Mouse (Mus musculus) liver, embryonic 12.5 days (tissue): Measurements from ENCODE around the gene H2-M11. TPM values are rescaled to one million over a fixed set of nuclear protein-coding genes. Genes with fewer than 3 reads are reported as not detected.

Source experiments
- ATAC-seq: fragments of 200-750 bp; cut with Nextera tagmentation; 2 replicates; pipeline ENCODE4 v1.8.0; 2017; ENCODE audit warnings: moderate number of reproducible peaks, mild to moderate bottlenecking, moderate library complexity
- H3K27ac ChIP-seq: fragments of 300-500 bp; sonication (generic); 2 replicates; pipeline ENCODE4 v1.5.1; 2016; ENCODE audit warnings: mild to moderate bottlenecking
- H3K27me3 ChIP-seq: fragments of 300-500 bp; sonication (generic); replicated peaks from 2 replicates; pipeline ENCODE4 v1.6.1; 2016; ENCODE audit warnings: mild to moderate bottlenecking, moderate library complexity
- H3K36me3 ChIP-seq: fragments of 300-500 bp; sonication (generic); 2 replicates; pipeline ENCODE4 v1.6.1; 2016; ENCODE audit warnings: mild to moderate bottlenecking, moderate library complexity
- H3K4me1 ChIP-seq: fragments of 300-500 bp; sonication (generic); 2 replicates; pipeline ENCODE4 v1.6.1; 2016
- H3K4me2 ChIP-seq: fragments of 300-500 bp; sonication (generic); 2 replicates; pipeline ENCODE4 v1.6.1; 2016; ENCODE audit warnings: mild to moderate bottlenecking, moderate library complexity
- H3K4me3 ChIP-seq: fragments of 300-500 bp; sonication (generic); 2 replicates; pipeline ENCODE4 v1.5.1; 2016; ENCODE audit warnings: mild to moderate bottlenecking, moderate library complexity
- H3K9ac ChIP-seq: fragments of 300-500 bp; sonication (generic); 2 replicates; pipeline ENCODE4 v1.6.1; 2016; ENCODE audit warnings: mild to moderate bottlenecking, moderate library complexity
- H3K9me3 ChIP-seq: fragments of 300-500 bp; sonication (generic); replicated peaks from 2 replicates; pipeline ENCODE4 v1.6.1; 2016; ENCODE audit warnings: mild to moderate bottlenecking, moderate library complexity
- WGBS: fragments of 180-500 bp; shearing (Covaris S2); methylation state at CpG from one replicate; pipeline ENCODE4 v1.1.7; 2016; ENCODE audit not compliant: insufficient replicate concordance; 5-methylcytosine and 5-hydroxymethylcytosine counted together
- polyA plus RNA-seq: library from polyadenylated mRNA; unstranded; fragments of >200 nt; fragmentation: Nextera tagmentation; extraction: Ambion mirVana; gene quantifications from 2 replicates; pipeline ENCODE4 v1.2.1, GENCODE M21; 2016

Gene H2-M11
- not detected in 2 replicates for polyA plus RNA-seq

- no peak for ATAC-seq
- no peak within 1 kb of the TSS for H3K4me2 ChIP-seq
- no peak within 1 kb of the TSS for H3K9ac ChIP-seq
- no peak within 1 kb of the TSS for H3K4me3 ChIP-seq
- no peaks in the 10 kb centered on the region for H3K4me1 ChIP-seq
- H3K36me3 ChIP-seq, result no peaks in the 10 kb centered on the region
- no peaks in the 10 kb centered on the region for H3K9me3 ChIP-seq
- 43% methylated on average over 3 of the region's 3 CpGs for WGBS
- H3K27me3 ChIP-seq, result no peaks in the 10 kb centered on the region
- H3K27ac ChIP-seq, result no peak within 1 kb of the TSS
These were observed at the start of gene H2-M11 for GRCm38 (mm10) chr17:36546775-36547174. Gene H2-M11, plus strand, starts transcription at chr17:36547075.

- WGBS, result 15% methylated on average over 1 of the region's 1 CpGs
- no peaks in the 10 kb centered on the region for H3K36me3 ChIP-seq
- ATAC-seq, result no peak
These were observed 46.4 kb upstream of the H2-M11 start for GRCm38 (mm10) chr17:36500435-36500834.

DNA sequence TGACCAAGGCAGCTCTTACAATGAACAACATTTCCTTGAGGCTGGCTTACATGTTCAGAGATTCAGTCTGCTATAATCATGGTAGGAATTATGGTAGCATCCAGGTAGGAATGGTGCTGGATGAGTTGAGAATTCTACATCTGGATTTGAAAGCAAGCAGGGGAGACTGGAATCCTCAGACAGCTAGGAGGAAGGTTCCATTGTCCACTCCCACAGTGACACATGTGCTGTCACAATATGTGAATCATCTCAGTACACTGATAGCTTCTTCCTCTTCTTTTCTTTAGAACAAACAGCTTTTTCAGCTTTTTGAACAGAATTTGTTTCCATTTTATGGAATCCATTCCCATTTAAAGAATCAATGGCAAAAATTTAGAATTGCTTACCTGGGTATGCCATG lies 43.0 kb upstream of the H2-M11 start:
- H3K4me3 ChIP-seq, result no peak overlapping the region
- no peak overlapping the region for H3K4me2 ChIP-seq
- H3K9me3 ChIP-seq, result no peaks in the 10 kb centered on the region
- H3K9ac ChIP-seq, result no peak overlapping the region
- no peak for ATAC-seq
- no peak overlapping the region for H3K27ac ChIP-seq
- no peaks in the 10 kb centered on the region for H3K27me3 ChIP-seq
- H3K36me3 ChIP-seq, result no peaks in the 10 kb centered on the region
- H3K4me1 ChIP-seq, result no peaks in the 10 kb centered on the region

More at GRCm38 (mm10) chr17:36500435-36500834, 46.4 kb upstream of the H2-M11 start:
- no peak overlapping the region for H3K9ac ChIP-seq
- H3K4me1 ChIP-seq, result no peaks in the 10 kb centered on the region
- H3K4me2 ChIP-seq, result no peak overlapping the region
- H3K27ac ChIP-seq, result no peak overlapping the region
- no peak overlapping the region for H3K4me3 ChIP-seq
- H3K27me3 ChIP-seq, result no peaks in the 10 kb centered on the region
- no peaks in the 10 kb centered on the region for H3K9me3 ChIP-seq

Other genes starting within 250 kb of the H2-M11 start
- not detected in 2 replicates for gene H2-M10.1, start 220.9 kb upstream of the H2-M11 start, polyA plus RNA-seq
- not detected in 2 replicates for gene H2-M10.3, start 178.7 kb upstream of the H2-M11 start, polyA plus RNA-seq
- gene H2-M10.4, start 84.7 kb upstream of the H2-M11 start, polyA plus RNA-seq, result not detected in 2 replicates
- not detected in 2 replicates for gene H2-M9, start 95.6 kb downstream of the H2-M11 start, polyA plus RNA-seq
- not detected in 2 replicates for gene H2-M1, start 125.1 kb downstream of the H2-M11 start, polyA plus RNA-seq
- gene H2-M10.5, start 225.8 kb downstream of the H2-M11 start, polyA plus RNA-seq, result not detected in 2 replicates